Mouse (Mus musculus) 3134 (cell line): ENCODE results near the gene Eml4.

Experiments
- DNase-seq: peaks from one replicate; pipeline ENCODE4 v3.0.0-alpha.2; 2011; ENCODE audit warnings: low spot score; ENCODE audit not compliant: insufficient read length; ENCODE audit errors: extremely low read depth

Gene Eml4

GRCm38 (mm10) chr17:83340895-83341524 lies 9.7 kb upstream of the Eml4 start:
- no peak for DNase-seq

- DNase-seq: no peak
These were observed 6.5 kb upstream of the Eml4 start for GRCm38 (mm10) chr17:83344226-83344625.

GRCm38 (mm10) chr17:83348056-83348822 lies 2.5 kb upstream of the Eml4 start:
- no peak for DNase-seq

GRCm38 (mm10) chr17:83351119-83351531 lies 394 bp downstream of the Eml4 start:
- no peak for DNase-seq

- no peak for DNase-seq
These were observed 1.1 kb downstream of the Eml4 start for GRCm38 (mm10) chr17:83351601-83352413.

- no peak for DNase-seq
These were observed 1.7 kb downstream of the Eml4 start for GRCm38 (mm10) chr17:83352456-83352855.

- no peak for DNase-seq
These were observed 2.3 kb downstream of the Eml4 start for GRCm38 (mm10) chr17:83353011-83353410.

GRCm38 (mm10) chr17:83353460-83353859 lies 2.7 kb downstream of the Eml4 start:
- DNase-seq: no peak

GRCm38 (mm10) chr17:83355481-83355880 lies 4.8 kb downstream of the Eml4 start:
- no peak for DNase-seq

- no peak for DNase-seq
These were observed 9.2 kb downstream of the Eml4 start for GRCm38 (mm10) chr17:83359934-83360333.

GRCm38 (mm10) chr17:83360796-83361566 lies 10.2 kb downstream of the Eml4 start:
- no peak for DNase-seq

- no peak for DNase-seq
These were observed 12.3 kb downstream of the Eml4 start for GRCm38 (mm10) chr17:83363081-83363480.

- DNase-seq: no peak
These were observed 13.6 kb downstream of the Eml4 start for GRCm38 (mm10) chr17:83364296-83364695.

GRCm38 (mm10) chr17:83365130-83365529 lies 14.4 kb downstream of the Eml4 start:
- DNase-seq: no peak

- DNase-seq: no peak
These were observed 15.1 kb downstream of the Eml4 start for GRCm38 (mm10) chr17:83365614-83366355.

- DNase-seq: no peak
These were observed 16.7 kb downstream of the Eml4 start for GRCm38 (mm10) chr17:83367387-83367786.

GRCm38 (mm10) chr17:83374123-83374522 lies 23.4 kb downstream of the Eml4 start:
- no peak for DNase-seq

- DNase-seq: no peak
These were observed 25.1 kb downstream of the Eml4 start for GRCm38 (mm10) chr17:83375848-83376247.

- DNase-seq: no peak
These were observed 26.1 kb downstream of the Eml4 start for GRCm38 (mm10) chr17:83376801-83377200.
